Comparison of ENCODE assay signal across 10 mouse cellular contexts in genomic region chr11:32364375-32364774, GRCm38 (mm10). TPM values are rescaled to one million over a fixed set of nuclear protein-coding genes. Genes with fewer than 3 reads are reported as not detected.
DNase-seq lines count a peak whose midpoint lies in the region; ATAC-seq and TF ChIP-seq lines count a peak whose summit lies in the region.
"Had no signal": no experiment of that assay in that cellular context is flagged by ENCODE, and none has a peak within 500 bp of the region (broad histone marks: within the 10 kb centered on the region; RNA-seq: fewer than 3 reads in every experiment).

No protein-coding gene starts in this region.

- intact Hi-C loops in heart, adult 2 months (cut with DNase I), result no loop called here
- intact Hi-C loops in heart, postnatal 36 days (cut with DNase I), result no loop called here

- ATAC-seq in embryonic facial prominence, embryonic 12.5 days (ENCODE audit: insufficient number of reproducible peaks, insufficient read depth, low FRiP score, low TSS enrichment), result 0 out of 2 replicates have a peak, but pooled peaks have one; percentile 39
- ATAC-seq in hindbrain, embryonic 14.5 days (ENCODE audit: low FRiP score), result no peak
- no peak for ATAC-seq in midbrain, postnatal 0 days (ENCODE audit: low FRiP score)

- peak overlapping the region; percentile 13; the same call in 1 of the 2 replicates for H3K27ac ChIP-seq in heart, adult 2 months
- peak overlapping the region; percentile 75 for H3K27ac ChIP-seq in embryonic facial prominence, embryonic 12.5 days
- peak overlapping the region; percentile 72; the same call in 1 of the 2 replicates for H3K27ac ChIP-seq in hindbrain, embryonic 14.5 days
- H3K27ac ChIP-seq in midbrain, postnatal 0 days (ENCODE audit: low read depth, low read length), result peak overlapping the region; percentile 44

- no peak overlapping the region for H3K9ac ChIP-seq in heart, adult 2 months (ENCODE audit: low read depth, low read length)
- H3K9ac ChIP-seq in embryonic facial prominence, embryonic 12.5 days, result no peak overlapping the region
- no peak overlapping the region for H3K9ac ChIP-seq in hindbrain, embryonic 14.5 days
- no peak overlapping the region for H3K9ac ChIP-seq in midbrain, postnatal 0 days (replicated peaks; ENCODE audit: low read length, poor library complexity, severe bottlenecking)

- no peak overlapping the region for H3K4me2 ChIP-seq in embryonic facial prominence, embryonic 12.5 days (replicated peaks)
- H3K4me2 ChIP-seq in hindbrain, embryonic 14.5 days (replicated peaks), result no peak overlapping the region
- H3K4me2 ChIP-seq in midbrain, postnatal 0 days (ENCODE audit: low read depth, low read length, poor library complexity, severe bottlenecking), result no peak overlapping the region

- H3K27me3 ChIP-seq in heart, adult 2 months (ENCODE audit: control insufficient read depth, insufficient read depth, low read length), result no peaks in the 10 kb centered on the region
- H3K27me3 ChIP-seq in embryonic facial prominence, embryonic 12.5 days, result no peaks in the 10 kb centered on the region
- no peaks in the 10 kb centered on the region for H3K27me3 ChIP-seq in hindbrain, embryonic 14.5 days (ENCODE audit: control insufficient read depth, insufficient read depth, low read length)
- H3K27me3 ChIP-seq in midbrain, postnatal 0 days (ENCODE audit: insufficient read depth, low read length), result no peaks in the 10 kb centered on the region

- peak; percentile 60 to 73 for DNase-seq in heart, adult 2 months
- no peak for DNase-seq in heart, postnatal 36 days
- no peak for DNase-seq in hindbrain, embryonic 14.5 days (ENCODE audit: low spot score)
- no peak for DNase-seq in midbrain, postnatal 0 days (ENCODE audit: low spot score)
- no peak for DNase-seq in layer of hippocampus, postnatal 10 days (ENCODE audit: low spot score in 2 of 2)
- DNase-seq in spleen, adult 18-20 months, result no peak
- no peak for DNase-seq in T-cell, adult 2 months (ENCODE audit: low spot score)
- DNase-seq: adrenal gland, postnatal 14 days; kidney, adult 9 months had no signal

- peak; percentile 64; the same call in 1 of the 2 replicates for TF ChIP-seq EP300 in heart, adult 2 months (IDR thresholded peaks at IDR 0.05; ENCODE audit: insufficient read depth, low read depth, low read length)

- H3K79me2 ChIP-seq in heart, adult 2 months (replicated peaks; ENCODE audit: control insufficient read depth, insufficient read depth, low read length), result no peaks in the 10 kb centered on the region

- H3K4me1 ChIP-seq in heart, adult 2 months (ENCODE audit: control insufficient read depth, insufficient read depth, low read length), result peaks cover 25% of the 10 kb centered on the region
- H3K4me1 ChIP-seq in embryonic facial prominence, embryonic 12.5 days, result peaks cover 32% of the 10 kb centered on the region
- peaks cover 13% of the 10 kb centered on the region for H3K4me1 ChIP-seq in hindbrain, embryonic 14.5 days (replicated peaks; ENCODE audit: control insufficient read depth, insufficient read depth, low read length)
- H3K4me1 ChIP-seq in midbrain, postnatal 0 days (ENCODE audit: insufficient read depth, low read length), result no peaks in the 10 kb centered on the region

- H3K9me3 ChIP-seq in embryonic facial prominence, embryonic 12.5 days, result no peaks in the 10 kb centered on the region
- H3K9me3 ChIP-seq in hindbrain, embryonic 14.5 days (ENCODE audit: control insufficient read depth, low read length), result no peaks in the 10 kb centered on the region
- H3K9me3 ChIP-seq in midbrain, postnatal 0 days (ENCODE audit: low read length), result no peaks in the 10 kb centered on the region

- TF ChIP-seq POLR2A in heart, adult 2 months (IDR thresholded peaks at IDR 0.05; ENCODE audit: insufficient read depth, low read depth, low read length), result no peak

- no peak for TF ChIP-seq CTCF in heart, adult 2 months (IDR thresholded peaks at IDR 0.05)
- TF ChIP-seq CTCF in midbrain, postnatal 0 days (IDR thresholded peaks at IDR 0.05), result no peak

- 67% methylated on average over 7 of the region's 7 CpGs for WGBS in heart, adult 2 months
- WGBS in embryonic facial prominence, embryonic 12.5 days, result 50% methylated on average over 7 of the region's 7 CpGs
- 87% methylated on average over 7 of the region's 7 CpGs for WGBS in hindbrain, embryonic 14.5 days
- WGBS in midbrain, postnatal 0 days, result 87% methylated on average over 7 of the region's 7 CpGs

- no peak overlapping the region for H3K4me3 ChIP-seq in heart, adult 2 months
- no peak overlapping the region for H3K4me3 ChIP-seq in embryonic facial prominence, embryonic 12.5 days
- no peak overlapping the region for H3K4me3 ChIP-seq in hindbrain, embryonic 14.5 days (replicated peaks; ENCODE audit: low read length)
- no peak overlapping the region for H3K4me3 ChIP-seq in midbrain, postnatal 0 days (ENCODE audit: low read depth, low read length)

- no peaks in the 10 kb centered on the region for H3K36me3 ChIP-seq in heart, adult 2 months (ENCODE audit: control insufficient read depth, insufficient read depth, low read length)
- H3K36me3 ChIP-seq in embryonic facial prominence, embryonic 12.5 days, result 0 out of 2 replicates have a peak, but pooled peaks cover 4% of the 10 kb centered on the region
- 0 out of 2 replicates have a peak, but pooled peaks cover 2% of the 10 kb centered on the region for H3K36me3 ChIP-seq in hindbrain, embryonic 14.5 days (replicated peaks; ENCODE audit: control insufficient read depth, insufficient read depth)
- H3K36me3 ChIP-seq in midbrain, postnatal 0 days (ENCODE audit: insufficient read depth, low read length), result peaks cover 3% of the 10 kb centered on the region

RNA-seq across cellular contexts. Expression of gene Sh3pxd2b, which starts 16.8 kb away (rescaled TPM):
- 1 to 10 TPM; 3.2 to 8.5 TPM for total RNA-seq in heart, adult 2 months (2021)
- polyA plus RNA-seq in heart, adult 2 months (2012; rRNA removed), result 4.0 and 5.3 TPM in 2 replicates
- 1 to 10 TPM; 4.5 to 6.0 TPM for total RNA-seq in heart, postnatal 36 days (2021)
- polyA plus RNA-seq in embryonic facial prominence, embryonic 12.5 days (2016; fragmentation: Nextera tagmentation; extraction: Ambion mirVana), result 28.8 and 30.6 TPM in 2 replicates
- polyA plus RNA-seq in hindbrain, embryonic 14.5 days (2014; fragmentation: Nextera tagmentation; extraction: Ambion mirVana), result 21.8 and 23.4 TPM in 2 replicates
- total RNA-seq in midbrain, postnatal 0 days (2014; rRNA removed), result 46.4 and 47.5 TPM in 2 replicates
- 8.6 and 8.7 TPM in 2 replicates for polyA plus RNA-seq in midbrain, postnatal 0 days (2015; fragmentation: Nextera tagmentation; extraction: Ambion mirVana)
- 10 to 100 TPM; 28.3 to 28.5 TPM for total RNA-seq in layer of hippocampus, postnatal 10 days (2021)

Comparison
In these comparisons a context has a peak if more than half of its experiments do, and no peak if none do; other contexts are left out.
1. DNase-seq: peak in heart, adult 2 months (2 of 2); none in heart, postnatal 36 days (0 of 2), hindbrain, embryonic 14.5 days (single experiment), midbrain, postnatal 0 days (single experiment), layer of hippocampus, postnatal 10 days (0 of 2), spleen, adult 18-20 months (0 of 2) and T-cell, adult 2 months (single experiment).
2. H3K27ac ChIP-seq: peak in every context shown above with its lines; median percentile 75 in embryonic facial prominence, embryonic 12.5 days; 72 in hindbrain, embryonic 14.5 days; 44 in midbrain, postnatal 0 days; 13 in heart, adult 2 months.